Mouse (Mus musculus): ENCODE measurements around the gene Nfix. TPM values are rescaled to one million over a fixed set of nuclear protein-coding genes. Genes with fewer than 3 reads are reported as not detected.

Nfix gene
- polyA plus RNA-seq, 1 experiment = 22.1 TPM

DNA sequence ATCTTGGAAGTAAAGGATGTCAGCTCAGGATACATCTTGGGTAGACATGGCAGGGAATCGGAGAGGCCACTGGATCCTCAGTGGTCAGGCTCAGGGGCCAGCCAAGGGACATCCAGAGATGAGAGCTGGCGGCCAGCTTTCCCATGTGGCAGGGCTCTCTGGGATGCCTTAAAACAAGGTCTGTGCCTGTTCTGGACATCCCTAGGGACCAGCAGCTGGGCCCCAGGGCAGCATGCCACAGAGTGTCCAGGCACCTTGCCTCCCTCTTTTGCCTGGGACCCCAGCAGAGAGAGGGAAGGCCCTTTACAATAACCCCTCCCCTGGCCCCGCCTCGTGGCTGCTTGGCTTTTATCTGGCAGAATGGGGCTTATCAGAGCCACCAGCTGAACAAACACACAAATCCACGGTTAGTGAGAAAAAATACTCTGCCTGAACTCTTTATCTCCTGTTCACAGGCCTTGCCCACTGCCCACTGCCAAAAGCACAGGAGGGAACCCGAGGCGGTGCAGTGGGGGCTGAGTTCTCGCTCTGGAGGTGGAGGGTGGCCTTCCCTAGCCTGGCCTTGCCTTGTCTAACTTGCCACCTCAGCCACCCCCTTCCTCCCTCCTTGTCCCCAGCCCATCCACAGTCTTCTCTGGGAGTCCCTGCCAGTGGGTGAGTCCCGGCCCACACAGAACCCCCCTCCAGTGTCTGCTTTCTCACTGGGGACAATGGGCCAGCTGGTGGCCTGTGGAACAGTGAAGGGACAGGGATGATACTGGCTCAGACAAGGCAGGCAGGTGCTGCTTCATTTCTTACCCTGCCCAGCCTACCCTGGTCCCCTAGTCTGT is 69.4 kb downstream of the Nfix start:
- no peak for DNase-seq
- TF ChIP-seq POLR2A (IDR thresholded peaks at IDR 0.05; ENCODE audit: low read depth, low read length) = no peak
- no peak for TF ChIP-seq CTCF (conservative IDR thresholded peaks at IDR 0.05; ENCODE audit: insufficient read depth, insufficient read length, low read depth, low read length)
- Histone ChIP-seq H3K27ac (ENCODE audit: insufficient read depth, low read depth, low read length) (no peak overlapping the region), H3K36me3 (ENCODE audit: control insufficient read depth, insufficient read depth, low read length) (no peaks in the 10 kb centered on the region), H3K27me3 (replicated peaks; ENCODE audit: control insufficient read depth, insufficient read depth, low read length) (no peaks in the 10 kb centered on the region), H3K4me3 (ENCODE audit: insufficient read depth, low read depth, low read length) (no peak overlapping the region), H3K4me1 (ENCODE audit: control insufficient read depth, insufficient read depth, low read length) (peaks cover 6% of the 10 kb centered on the region)
- 83% methylated on average over 9 of the region's 9 CpGs for WGBS

DNA sequence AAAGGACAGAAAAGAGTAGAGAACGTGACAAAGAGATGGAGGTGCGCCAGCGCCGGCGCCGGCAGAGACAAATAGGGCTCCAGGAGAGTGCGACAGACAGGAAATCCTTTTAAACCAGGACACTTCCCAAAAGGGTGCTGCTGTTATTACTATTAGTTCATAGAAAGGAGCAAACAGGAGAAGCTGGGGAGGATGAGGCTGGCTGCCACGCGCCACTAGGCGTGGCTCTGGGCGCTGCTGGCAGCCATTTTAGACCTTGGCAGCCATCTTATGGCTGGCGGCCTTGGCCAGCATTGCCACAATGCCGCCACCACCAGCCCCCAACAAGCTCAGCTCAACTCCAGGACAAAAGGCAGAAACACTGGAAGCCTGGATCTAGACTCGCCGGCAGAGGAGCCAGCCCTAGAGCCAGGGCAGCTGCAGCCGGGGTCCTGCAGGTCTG is 70.2 kb downstream of the Nfix start:
- Histone ChIP-seq H3K4me3 (ENCODE audit: insufficient read depth, low read depth, low read length) (no peak overlapping the region), H3K27me3 (replicated peaks; ENCODE audit: control insufficient read depth, insufficient read depth, low read length) (no peaks in the 10 kb centered on the region), H3K27ac (ENCODE audit: insufficient read depth, low read depth, low read length) (no peak overlapping the region), H3K36me3 (ENCODE audit: control insufficient read depth, insufficient read depth, low read length) (no peaks in the 10 kb centered on the region), H3K4me1 (ENCODE audit: control insufficient read depth, insufficient read depth, low read length) (peaks cover 11% of the 10 kb centered on the region)
- 75% methylated on average over 16 of the region's 16 CpGs for WGBS
- TF ChIP-seq POLR2A (IDR thresholded peaks at IDR 0.05; ENCODE audit: low read depth, low read length) = no peak
- TF ChIP-seq CTCF (conservative IDR thresholded peaks at IDR 0.05; ENCODE audit: insufficient read depth, insufficient read length, low read depth, low read length) = no peak
- peak; percentile 77 for DNase-seq

DNA sequence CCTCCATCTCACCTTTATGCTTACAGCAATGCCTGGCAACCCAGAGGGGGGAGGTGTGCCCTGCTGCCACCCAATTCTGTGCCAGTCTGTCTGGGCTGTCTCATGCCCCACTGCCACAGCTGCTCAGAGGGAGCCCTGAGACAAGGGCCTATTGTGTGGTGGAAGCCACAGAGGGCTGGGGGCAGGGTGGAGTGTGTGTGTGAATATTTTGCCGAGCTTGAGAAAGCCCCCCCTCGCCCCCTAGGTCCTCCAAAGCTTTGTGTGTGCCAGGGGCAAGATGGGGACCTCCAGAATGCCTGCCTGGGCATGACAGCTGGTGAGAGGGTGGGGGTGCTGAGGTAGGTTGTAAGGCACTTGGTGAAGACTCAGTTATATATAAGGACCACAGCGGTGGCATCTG is 71.7 kb downstream of the Nfix start:
- H3K27me3 ChIP-seq (replicated peaks; ENCODE audit: control insufficient read depth, insufficient read depth, low read length) = no peaks in the 10 kb centered on the region
- whole genome bisulfite sequencing = 71% methylated on average over 3 of the region's 3 CpGs
- DNase-seq = no peak
- no peak overlapping the region for H3K27ac ChIP-seq (ENCODE audit: insufficient read depth, low read depth, low read length)
- H3K36me3 ChIP-seq (ENCODE audit: control insufficient read depth, insufficient read depth, low read length) = no peaks in the 10 kb centered on the region
- TF ChIP-seq POLR2A (IDR thresholded peaks at IDR 0.05; ENCODE audit: low read depth, low read length) = no peak
- TF ChIP-seq CTCF (conservative IDR thresholded peaks at IDR 0.05; ENCODE audit: insufficient read depth, insufficient read length, low read depth, low read length) = no peak
- H3K4me3 ChIP-seq (ENCODE audit: insufficient read depth, low read depth, low read length) = no peak overlapping the region
- H3K4me1 ChIP-seq (ENCODE audit: control insufficient read depth, insufficient read depth, low read length) = peaks cover 15% of the 10 kb centered on the region

DNA sequence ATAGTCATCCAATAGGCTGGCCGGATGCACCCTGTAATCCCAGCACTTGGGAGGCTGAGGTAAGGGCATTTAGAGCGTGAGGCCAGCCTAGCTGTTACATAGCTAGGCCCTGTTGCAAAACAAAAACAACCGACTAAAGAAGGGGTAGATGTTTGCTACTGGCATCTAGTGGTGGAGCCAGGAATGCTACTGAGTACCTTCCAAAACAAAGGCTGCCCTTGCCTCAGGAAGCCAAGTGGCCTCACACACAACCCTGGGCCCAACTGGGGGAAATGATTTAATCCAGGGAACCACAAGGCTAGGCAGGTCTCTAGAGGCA is 74.2 kb downstream of the Nfix start:
- no peaks in the 10 kb centered on the region for H3K36me3 ChIP-seq (ENCODE audit: control insufficient read depth, insufficient read depth, low read length)

DNA sequence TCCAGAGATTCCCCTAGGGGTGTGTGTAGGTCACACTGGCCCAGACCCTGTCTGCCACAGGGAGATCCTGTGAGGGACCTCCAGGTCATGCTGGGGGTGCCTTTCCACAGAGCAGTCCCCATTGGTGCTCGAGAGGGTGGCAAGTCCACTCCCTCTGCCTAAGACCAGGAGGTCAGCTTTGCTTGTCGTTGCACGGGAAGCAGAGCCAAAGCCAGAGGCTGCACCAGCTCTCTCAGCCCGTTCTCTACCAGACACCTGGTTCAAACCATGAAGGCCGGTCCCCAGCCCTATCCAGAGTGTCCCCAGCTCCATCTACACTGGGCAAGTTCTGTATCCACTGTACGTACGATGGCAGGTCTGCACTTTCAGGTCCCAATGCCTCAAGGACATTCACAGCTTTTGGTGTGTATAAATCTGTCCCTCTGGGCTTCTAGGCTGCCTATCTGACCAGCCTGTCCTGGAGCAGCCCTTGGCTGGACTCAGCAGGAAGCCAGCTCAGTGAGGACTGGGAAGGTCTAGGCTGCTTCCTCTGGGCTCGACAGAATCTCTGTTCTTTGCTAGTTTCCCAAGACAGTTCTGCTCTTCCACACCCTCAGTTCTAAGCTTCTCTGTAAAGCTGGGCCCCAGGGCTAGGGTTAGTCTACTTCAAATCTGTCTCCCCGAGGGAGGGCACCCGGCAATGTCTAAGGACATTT is 74.8 kb downstream of the Nfix start:
- 50% methylated on average over 10 of the region's 10 CpGs for WGBS
- H3K27me3 ChIP-seq (replicated peaks; ENCODE audit: control insufficient read depth, insufficient read depth, low read length) = no peaks in the 10 kb centered on the region
- TF ChIP-seq CTCF (conservative IDR thresholded peaks at IDR 0.05; ENCODE audit: insufficient read depth, insufficient read length, low read depth, low read length) = no peak
- peaks cover 23% of the 10 kb centered on the region for H3K4me1 ChIP-seq (ENCODE audit: control insufficient read depth, insufficient read depth, low read length)
- no peak overlapping the region for H3K4me3 ChIP-seq (ENCODE audit: insufficient read depth, low read depth, low read length)
- peak overlapping the region; percentile 52 for H3K27ac ChIP-seq (ENCODE audit: insufficient read depth, low read depth, low read length)
- DNase-seq = no peak
- H3K36me3 ChIP-seq (ENCODE audit: control insufficient read depth, insufficient read depth, low read length) = no peaks in the 10 kb centered on the region

More for the DNA sequence above, 74.2 kb downstream of the Nfix start:
- peak; percentile 73 for DNase-seq
- Histone ChIP-seq H3K27ac (ENCODE audit: insufficient read depth, low read depth, low read length) (peak overlapping the region; percentile 52), H3K4me1 (ENCODE audit: control insufficient read depth, insufficient read depth, low read length) (peaks cover 23% of the 10 kb centered on the region), H3K27me3 (replicated peaks; ENCODE audit: control insufficient read depth, insufficient read depth, low read length) (no peaks in the 10 kb centered on the region), H3K4me3 (ENCODE audit: insufficient read depth, low read depth, low read length) (no peak overlapping the region)
- TF ChIP-seq POLR2A (IDR thresholded peaks at IDR 0.05; ENCODE audit: low read depth, low read length) = no peak
- peak; percentile 64 for TF ChIP-seq CTCF (conservative IDR thresholded peaks at IDR 0.05; ENCODE audit: insufficient read depth, insufficient read length, low read depth, low read length)
- WGBS = 18% methylated on average over 3 of the region's 3 CpGs

DNA sequence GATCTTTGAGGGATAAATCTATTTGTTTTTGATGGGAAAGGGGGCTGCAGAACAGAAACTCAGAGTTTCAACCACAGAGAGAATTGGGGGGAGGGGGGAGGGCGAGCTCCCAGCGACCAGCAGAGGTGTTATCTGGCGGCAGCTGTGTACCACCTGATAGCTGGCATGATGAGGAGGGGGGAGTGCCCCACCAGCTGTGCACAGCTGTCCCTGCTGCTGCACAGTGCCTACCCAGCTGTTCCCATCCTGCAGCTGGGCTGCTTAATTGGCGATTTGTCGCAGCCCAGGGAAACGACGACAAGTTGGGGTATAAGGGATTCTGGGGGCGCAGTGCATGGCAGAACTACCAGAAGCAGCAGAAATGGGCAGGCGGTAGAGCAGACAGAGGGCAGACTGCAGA is 75.5 kb downstream of the Nfix start:
- H3K4me1 ChIP-seq (ENCODE audit: control insufficient read depth, insufficient read depth, low read length) = peaks cover 23% of the 10 kb centered on the region
- DNase-seq = no peak
- H3K27ac ChIP-seq (ENCODE audit: insufficient read depth, low read depth, low read length) = no peak overlapping the region
- TF ChIP-seq CTCF (conservative IDR thresholded peaks at IDR 0.05; ENCODE audit: insufficient read depth, insufficient read length, low read depth, low read length) (no peak), POLR2A (IDR thresholded peaks at IDR 0.05; ENCODE audit: low read depth, low read length) (no peak)
- 77% methylated on average over 9 of the region's 9 CpGs for WGBS
- no peak overlapping the region for H3K4me3 ChIP-seq (ENCODE audit: insufficient read depth, low read depth, low read length)
- H3K36me3 ChIP-seq (ENCODE audit: control insufficient read depth, insufficient read depth, low read length) = no peaks in the 10 kb centered on the region
- H3K27me3 ChIP-seq (replicated peaks; ENCODE audit: control insufficient read depth, insufficient read depth, low read length) = no peaks in the 10 kb centered on the region

DNA sequence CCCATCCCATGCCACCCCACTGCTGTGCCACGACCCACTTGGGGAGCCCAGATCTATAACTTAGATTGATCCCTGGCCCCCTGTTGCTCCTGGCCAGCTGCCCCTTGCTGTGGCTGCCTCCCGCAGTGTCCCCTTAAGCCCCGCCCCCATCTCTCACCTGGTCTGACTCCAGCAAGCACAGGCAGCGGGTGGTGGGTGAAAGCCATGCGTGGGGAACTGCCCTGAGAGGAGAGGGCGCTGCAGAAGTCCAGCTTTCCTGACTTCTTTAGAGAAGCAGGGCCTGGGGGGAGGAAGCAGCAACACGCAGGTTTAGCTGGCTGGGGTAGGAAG is 76.6 kb downstream of the Nfix start:
- TF ChIP-seq POLR2A (IDR thresholded peaks at IDR 0.05; ENCODE audit: low read depth, low read length) (no peak), CTCF (conservative IDR thresholded peaks at IDR 0.05; ENCODE audit: insufficient read depth, insufficient read length, low read depth, low read length) (no peak)
- H3K27ac ChIP-seq (ENCODE audit: insufficient read depth, low read depth, low read length) = peak overlapping the region; percentile 84
- WGBS = 34% methylated on average over 7 of the region's 7 CpGs
- DNase-seq = peak; percentile 59
- no peaks in the 10 kb centered on the region for H3K27me3 ChIP-seq (replicated peaks; ENCODE audit: control insufficient read depth, insufficient read depth, low read length)
- no peak overlapping the region for H3K4me3 ChIP-seq (ENCODE audit: insufficient read depth, low read depth, low read length)
- H3K4me1 ChIP-seq (ENCODE audit: control insufficient read depth, insufficient read depth, low read length) = peaks cover 23% of the 10 kb centered on the region
- H3K36me3 ChIP-seq (ENCODE audit: control insufficient read depth, insufficient read depth, low read length) = no peaks in the 10 kb centered on the region

All from kidney, adult 2 months (tissue).